Mouse (Mus musculus): ENCODE results near the gene Rab19.

The Rab19 gene

GRCm38 (mm10) chr6:39429007-39429788 is 48.2 kb downstream of the Rab19 start:
- DNase-seq (ENCODE audit: low read depth, low spot score): no peak

GRCm38 (mm10) chr6:39430722-39431121 is 49.7 kb downstream of the Rab19 start:
- DNase-seq (ENCODE audit: low read depth, low spot score): peak; percentile 98

GRCm38 (mm10) chr6:39433174-39433573 is 52.2 kb downstream of the Rab19 start:
- DNase-seq (ENCODE audit: low read depth, low spot score): no peak

- DNase-seq (ENCODE audit: low read depth, low spot score): peak; percentile 96
These were observed 52.7 kb downstream of the Rab19 start for GRCm38 (mm10) chr6:39433701-39434100.

GRCm38 (mm10) chr6:39434111-39434885 is 53.3 kb downstream of the Rab19 start:
- peak; percentile 89 for DNase-seq (ENCODE audit: low read depth, low spot score)

GRCm38 (mm10) chr6:39434886-39435492 is 54.0 kb downstream of the Rab19 start:
- peak; percentile 87 for DNase-seq (ENCODE audit: low read depth, low spot score)

GRCm38 (mm10) chr6:39435875-39436274 is 54.9 kb downstream of the Rab19 start:
- DNase-seq (ENCODE audit: low read depth, low spot score): no peak

GRCm38 (mm10) chr6:39437519-39437918 is 56.5 kb downstream of the Rab19 start:
- peak; percentile 69 for DNase-seq (ENCODE audit: low read depth, low spot score)
